Mouse (Mus musculus) c-Kit-positive CD71-positive TER-119-positive erythroid progenitor cells, embryonic 14.5 days (primary cell): ENCODE data around the gene Egfem1.
A peak's percentile ranks its signal among the peaks of the same experiment; 100 is the strongest.

Experiments
- DNase-seq: peaks from one replicate; pipeline ENCODE4 v3.0.0-alpha.2; 2013; ENCODE audit warnings: low spot score

Egfem1 gene

DNA sequence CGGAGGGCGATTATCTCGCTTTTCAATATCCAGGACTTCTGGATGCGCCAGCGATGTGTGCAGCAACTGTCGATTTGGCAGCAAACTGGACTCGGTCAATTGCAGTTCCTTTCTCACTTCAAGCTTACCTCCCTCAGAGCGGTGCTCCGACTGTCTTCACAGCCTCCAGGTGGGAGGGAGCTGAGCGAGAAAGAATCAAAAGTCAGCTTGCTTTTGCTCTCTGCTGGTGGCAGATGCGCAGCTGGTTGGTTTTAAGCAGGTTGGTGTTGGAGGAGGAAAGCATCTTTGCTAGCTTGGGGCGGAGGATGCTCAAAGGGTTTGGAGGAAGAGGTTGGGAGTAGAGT, at the start of gene Egfem1:
TSS of gene Egfem1 (plus strand) at position 72 of the 344 bp plus-strand sequence.
- no peak for DNase-seq

DNA sequence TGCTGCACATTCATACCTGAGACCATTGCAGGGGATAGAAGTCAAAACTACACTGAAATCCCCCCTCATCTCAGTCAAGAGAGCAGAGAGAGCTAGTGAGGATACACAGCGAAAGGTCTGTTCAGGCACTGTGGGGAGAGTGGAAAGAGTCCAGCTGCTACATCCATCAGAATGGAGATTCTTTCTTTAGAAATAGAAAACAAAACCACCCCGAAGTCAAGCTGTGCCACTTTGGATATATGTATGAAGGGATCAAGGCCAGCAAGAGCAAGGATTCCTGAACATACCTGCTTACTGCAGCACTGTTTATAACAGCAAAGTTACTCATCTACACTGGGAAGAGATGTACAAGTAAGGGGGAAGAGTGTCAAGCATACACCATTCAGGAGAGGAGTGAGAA, 48.7 kb upstream of the Egfem1 start:
- DNase-seq = no peak

DNA sequence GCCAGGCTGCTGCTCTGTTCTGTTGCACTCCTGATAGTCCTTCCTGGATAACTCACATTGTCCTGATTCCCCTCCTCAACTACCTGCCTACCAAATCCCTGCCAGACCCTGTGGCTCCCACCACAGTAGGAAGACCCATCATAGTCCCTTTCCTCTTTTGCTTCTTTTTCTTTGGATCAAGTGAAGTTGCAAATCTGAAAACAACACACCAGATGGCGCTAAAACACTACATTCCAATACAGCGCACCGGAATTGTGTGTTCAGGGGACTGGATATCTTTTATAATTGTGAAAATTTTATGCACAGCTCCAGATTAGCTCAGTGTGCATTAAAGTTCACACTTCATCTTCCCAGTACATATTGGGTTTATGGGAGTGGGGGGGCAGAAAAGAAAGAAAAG, 45.7 kb upstream of the Egfem1 start:
- DNase-seq = peak; percentile 3

DNA sequence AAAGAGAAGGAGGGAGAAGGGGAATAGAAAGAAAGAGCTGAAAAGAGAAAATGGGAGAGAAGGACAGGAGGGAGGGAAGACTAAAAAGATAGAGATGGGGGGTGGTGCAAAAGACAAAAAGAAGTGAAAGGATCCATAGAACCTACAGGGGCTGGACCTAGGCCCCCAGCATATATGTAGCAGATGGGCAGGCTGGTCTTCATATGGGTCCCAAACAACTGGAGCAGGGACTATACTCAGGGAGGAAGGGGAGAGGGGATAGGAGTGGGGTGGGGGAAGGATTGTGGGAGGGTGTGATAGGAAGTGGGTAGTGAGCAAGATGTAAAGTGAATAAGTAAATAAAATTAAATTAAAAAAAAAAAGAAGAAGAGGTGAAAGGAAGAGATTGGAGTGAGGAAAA, 45.2 kb upstream of the Egfem1 start:
- DNase-seq = no peak

DNA sequence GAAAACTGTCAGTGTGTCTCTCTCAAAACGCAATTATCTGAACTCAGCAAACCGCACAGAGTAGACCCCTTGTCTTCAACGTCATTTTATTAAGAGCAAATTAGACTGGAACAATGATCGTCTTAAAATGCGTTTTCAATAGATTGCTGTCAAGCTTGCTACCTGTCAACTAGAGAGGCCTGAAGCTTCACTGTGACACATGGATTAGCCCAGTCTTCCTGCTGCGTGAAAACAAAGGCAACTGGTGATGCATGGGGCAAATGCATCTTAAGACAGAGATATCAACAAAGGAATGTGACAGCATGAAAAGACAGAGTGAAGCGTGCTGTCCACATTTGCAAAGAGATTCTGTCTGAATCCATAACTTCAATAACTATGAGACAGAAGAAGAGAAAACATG, 41.8 kb upstream of the Egfem1 start:
- DNase-seq = no peak

DNA sequence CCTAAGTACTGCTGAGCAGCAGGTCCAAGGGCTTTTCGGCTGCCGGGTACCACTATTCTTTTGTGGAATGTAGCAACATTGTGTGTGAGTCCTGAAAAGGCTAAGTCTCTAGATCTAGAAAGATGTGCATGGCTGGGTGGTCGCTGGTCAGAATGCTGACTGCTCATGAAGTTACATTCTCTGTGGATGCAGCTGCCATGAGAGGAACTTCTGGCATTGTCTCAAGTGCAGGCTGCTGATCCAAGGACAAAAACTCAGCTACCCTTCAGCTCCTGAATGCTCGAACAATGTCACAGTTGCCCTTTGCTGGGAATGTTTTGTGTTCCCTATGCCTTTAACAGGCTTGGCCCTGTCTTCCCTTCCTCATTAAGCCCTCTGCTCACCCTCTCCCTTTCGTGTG, 35.5 kb upstream of the Egfem1 start:
- no peak for DNase-seq

DNA sequence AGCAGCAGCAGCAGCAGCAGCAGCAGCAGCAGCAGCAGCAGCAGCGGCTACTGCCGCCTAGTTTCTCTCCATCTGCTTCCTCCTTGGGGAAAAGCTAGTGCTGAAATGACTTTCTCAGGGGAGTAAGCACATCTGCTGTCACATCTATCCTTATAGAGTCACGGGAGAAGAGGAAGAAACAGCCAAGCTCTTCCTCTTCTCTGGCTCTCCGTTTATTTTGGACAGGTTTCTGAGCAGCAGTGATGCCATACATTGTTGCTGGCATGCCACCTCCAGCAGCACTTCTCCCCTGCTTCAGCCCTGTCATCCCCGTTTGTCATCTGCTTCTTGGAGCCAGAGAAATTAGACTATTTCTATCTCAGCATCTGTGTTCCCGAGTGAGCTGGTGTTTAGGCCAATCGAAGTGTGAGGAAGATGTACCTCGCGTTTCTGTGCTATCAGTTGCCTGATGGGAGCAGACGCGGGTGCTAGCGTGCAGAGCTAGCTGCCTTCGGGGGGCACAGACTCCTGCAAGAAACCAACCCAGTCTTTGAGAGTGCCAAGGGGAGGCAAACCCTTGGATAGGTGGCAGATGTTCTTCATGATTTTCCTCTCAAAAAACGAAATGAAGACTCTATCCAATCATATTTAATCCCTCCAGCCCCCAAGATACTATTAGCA, 34.4 kb upstream of the Egfem1 start:
- DNase-seq = no peak

DNA sequence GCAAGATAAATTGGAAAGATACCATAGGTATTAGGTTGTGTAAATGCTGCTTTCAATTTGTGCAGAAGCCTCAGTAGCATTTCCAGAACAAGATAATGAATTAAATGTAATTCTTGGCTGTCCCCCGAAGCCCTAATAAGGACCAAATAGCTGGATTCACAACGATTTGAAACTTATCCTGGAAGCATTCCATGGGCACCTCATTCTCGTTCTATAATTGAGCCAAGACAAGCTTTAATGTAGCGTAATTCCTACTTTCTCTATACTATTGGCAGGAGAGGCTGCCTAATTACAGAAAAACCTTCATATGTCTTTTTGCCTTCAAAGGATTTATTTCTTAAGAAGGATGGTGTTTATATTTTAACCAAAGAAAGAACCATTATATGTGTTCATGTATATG, 18.7 kb upstream of the Egfem1 start:
- no peak for DNase-seq

DNA sequence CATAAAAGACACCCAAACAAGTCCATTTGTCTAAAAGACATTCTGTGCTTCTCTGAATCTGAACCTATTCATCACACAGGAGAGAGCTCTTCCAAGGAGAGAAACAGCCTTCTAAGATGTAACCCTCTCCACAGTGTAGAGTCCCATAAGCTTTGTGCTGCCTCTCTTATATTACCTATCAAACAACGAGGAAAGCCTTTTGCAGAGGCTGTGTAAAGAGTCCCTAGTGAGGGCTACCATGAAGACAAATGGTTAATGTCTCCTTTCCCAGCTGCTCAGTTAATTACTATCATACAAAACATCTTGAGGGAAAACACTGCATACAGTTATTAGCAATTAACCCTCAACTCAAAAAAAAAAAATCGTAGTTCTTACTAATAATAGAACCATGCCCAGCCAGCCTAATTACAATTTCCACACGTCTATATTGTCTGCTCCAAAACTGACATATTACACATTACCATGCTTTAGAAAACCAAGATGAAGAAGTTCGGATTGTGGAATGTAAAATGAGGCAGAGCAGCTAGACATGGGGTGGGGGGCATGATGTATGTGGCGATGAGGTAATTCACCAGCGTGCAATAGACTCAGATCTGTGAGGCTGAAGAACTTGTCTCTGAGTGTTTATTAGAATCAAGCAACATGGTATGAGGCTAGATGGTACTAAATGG, 13.3 kb upstream of the Egfem1 start:
- no peak for DNase-seq

DNA sequence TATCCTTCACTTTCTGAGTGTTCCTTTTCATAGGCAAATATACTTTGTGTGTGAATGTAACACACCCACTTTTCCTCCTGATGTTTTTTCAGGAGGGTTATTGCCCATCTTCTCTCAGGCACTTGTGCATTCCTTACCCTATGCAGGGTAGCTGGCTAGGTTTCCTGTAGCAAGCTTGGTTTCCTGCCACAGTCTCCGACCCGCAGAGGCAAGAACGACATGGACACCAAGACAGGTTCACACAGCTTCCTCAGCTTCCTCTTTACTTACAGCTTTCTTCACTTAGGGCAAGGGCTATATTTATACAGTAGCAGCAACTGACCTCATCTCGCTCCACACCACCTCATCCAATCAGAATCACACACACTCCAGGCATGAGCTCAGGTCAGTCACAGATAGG, 10.5 kb upstream of the Egfem1 start:
- no peak for DNase-seq

DNA sequence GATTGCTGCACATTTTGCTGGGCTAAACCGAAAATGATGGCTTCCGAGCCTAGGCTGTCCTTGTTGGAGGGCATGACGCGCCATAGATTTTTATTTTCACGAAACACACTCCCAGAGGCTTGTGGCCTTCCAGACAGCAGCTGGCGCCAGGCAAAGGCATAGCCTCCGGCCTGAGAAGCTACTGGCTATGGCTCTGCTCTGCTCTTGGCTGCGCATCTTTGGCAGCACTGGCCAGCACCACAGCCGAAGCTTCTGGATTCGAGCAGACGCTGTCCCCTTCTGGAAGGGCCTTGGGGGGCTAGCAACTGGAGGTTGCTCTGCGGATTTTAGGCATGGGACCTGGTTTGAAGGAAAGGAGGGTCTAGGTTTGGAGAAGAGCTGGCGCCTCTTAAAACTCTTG, 306 bp upstream of the Egfem1 start:
- DNase-seq = no peak

DNA sequence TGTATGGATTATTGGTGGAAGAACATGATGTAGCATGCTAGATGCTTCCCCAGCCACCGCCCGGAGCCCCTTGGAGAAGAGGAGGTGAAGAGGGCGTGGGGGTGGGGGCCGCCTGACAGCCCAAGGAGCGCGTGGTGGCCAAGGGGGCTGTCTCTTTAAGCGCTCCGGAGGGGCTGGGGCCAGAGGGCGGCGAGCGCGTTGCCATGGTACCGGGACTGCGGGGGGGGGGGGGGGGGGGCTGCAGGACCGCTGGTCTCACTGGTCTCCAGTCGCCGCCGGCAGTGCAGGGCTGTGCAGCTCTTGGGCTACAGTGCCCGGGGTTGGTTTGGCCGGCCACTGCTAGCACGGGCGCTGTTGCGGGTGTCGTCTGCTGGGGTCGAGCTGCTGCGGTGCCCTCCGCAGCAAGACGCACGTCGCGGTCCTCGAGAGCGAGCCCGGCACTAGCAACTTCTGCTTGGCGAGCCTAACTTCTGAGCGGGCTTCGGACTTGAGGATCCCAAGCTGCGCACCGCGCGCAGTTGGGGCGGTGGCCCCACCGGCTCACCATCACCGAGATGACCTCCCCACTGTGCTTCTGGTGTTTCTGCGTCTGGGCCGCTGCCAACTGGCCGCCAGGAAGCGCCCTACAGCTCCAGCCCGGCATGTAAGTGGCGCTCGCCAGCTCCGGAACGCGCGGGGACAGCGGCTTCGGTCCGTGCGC, 623 bp downstream of the Egfem1 start:
- no peak for DNase-seq

DNA sequence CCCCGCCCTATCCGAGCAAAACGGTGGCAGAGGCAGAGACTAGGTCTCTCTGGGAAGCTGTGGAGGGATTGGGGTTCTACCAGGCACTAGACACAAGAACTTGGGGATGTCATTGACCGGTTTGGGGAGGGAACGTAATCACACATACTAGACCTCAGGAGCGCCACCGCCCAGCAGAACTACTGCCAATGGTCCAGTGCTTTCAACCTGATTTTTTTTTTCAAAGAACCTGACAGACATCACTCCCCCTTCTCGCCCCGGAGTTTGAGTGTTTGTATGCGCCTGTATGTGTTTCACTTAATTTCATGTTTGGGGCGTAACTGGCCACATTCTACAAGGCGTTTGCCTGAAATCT, 1.1 kb downstream of the Egfem1 start:
- DNase-seq = no peak

DNA sequence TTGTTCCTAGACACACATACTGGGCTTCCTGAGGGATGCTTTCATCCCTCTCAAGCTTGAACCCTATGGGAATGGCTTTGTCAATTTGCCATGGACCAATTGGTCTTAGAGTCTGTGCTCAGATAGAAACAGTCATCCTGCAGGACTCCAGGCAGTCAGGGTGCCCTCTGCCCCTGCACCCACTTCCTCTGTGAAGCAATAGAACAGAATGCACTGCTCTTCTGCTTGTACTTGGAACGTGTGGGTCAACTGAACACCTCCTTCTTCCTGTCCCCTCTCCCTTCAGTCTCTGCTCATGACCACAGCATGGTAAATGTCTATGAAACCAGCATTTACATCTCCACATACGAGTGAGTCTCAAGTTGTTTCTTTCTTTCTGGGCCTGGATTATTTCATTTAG, 16.6 kb downstream of the Egfem1 start:
- DNase-seq = no peak

DNA sequence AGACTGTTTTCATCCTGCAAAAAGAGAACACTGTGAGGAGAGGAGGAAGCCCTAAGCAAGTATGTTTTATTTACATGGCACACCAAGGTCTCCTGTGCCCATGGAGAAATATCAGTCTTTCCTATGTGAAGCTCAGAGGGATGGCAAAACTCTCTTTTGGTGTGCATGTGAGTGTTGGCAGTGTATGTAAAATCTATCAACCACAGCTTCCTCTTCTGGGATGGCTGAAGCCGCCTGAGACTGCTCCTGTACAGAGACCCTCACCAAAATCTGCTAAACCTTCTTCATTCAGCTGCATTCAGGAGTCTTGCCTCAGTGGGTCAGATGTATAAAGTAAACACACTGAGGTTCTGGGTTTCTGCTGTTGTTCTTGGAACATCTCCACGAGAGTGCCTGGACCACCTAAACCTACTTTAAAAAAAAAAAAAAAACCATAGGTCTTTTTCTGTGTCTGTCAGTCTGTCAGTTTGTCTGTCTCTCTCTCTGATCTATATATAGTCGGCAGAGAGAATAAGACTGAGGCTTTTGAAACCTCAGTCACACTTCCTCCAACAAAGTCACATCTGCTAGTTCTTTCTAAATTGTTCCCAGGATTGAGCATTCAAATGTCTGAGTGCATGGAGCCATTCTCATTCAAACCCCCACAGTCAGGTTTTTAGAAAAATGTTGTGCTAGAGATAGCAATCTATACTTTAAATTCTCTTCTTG, 24.3 kb downstream of the Egfem1 start:
- DNase-seq = no peak

DNA sequence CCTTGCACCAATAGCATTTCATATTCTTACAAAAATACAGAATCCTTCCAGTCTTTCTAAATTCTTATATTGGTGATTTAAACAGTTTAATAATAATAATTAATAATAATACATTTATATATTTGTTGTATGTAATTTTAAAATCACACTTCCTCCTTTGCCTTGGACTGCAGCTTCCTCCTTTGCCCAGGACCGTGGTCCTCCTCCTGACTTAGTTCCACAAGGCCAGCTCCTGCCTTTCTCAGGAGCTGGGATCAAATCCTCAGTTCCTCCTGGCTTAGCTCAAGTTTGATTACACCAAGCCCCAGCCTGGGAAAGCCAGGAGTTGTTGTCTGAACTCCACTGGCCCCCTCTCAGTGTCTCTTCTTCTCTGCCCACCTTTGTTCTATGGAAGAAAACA, 25.3 kb downstream of the Egfem1 start:
- DNase-seq = no peak

DNA sequence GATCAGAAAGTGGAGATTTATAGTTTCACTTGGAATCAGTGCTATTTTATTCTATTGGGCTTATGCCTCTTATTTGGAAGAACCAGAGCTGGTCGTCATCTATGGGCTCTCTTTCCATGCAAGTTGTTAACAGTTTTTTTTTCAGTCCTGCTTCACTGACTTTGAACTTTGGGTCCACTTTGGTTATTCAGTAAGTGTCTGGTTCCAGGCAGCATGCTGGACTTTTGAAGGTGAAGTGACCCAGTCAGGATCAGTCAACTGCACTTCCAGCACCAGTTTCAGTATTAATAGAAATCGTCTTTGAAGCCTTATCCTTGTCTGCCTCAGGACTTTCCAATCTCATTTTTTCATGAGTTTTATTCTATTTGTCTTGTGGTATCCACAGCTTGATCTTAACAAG, 28.5 kb downstream of the Egfem1 start:
- DNase-seq = no peak

DNA sequence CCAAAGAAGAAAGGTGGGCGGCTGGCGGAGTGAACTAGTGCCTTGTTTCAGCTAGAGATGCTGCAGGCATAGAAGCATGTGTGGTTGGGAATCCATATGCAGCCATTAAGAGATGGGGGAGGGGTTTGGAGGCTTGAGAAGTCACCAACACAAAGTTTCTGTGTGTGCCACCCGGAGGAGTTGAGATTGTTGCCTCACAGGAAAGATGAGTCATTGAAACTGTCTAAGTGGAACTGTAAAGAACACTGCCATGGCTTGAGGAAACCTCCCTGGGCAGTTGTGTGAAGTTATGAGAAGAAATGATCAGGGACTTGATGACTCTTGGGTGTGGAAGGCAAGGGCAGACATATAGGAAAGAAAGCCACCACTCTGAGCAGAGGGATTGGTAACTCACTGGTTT, 32.7 kb downstream of the Egfem1 start:
- DNase-seq = no peak

DNA sequence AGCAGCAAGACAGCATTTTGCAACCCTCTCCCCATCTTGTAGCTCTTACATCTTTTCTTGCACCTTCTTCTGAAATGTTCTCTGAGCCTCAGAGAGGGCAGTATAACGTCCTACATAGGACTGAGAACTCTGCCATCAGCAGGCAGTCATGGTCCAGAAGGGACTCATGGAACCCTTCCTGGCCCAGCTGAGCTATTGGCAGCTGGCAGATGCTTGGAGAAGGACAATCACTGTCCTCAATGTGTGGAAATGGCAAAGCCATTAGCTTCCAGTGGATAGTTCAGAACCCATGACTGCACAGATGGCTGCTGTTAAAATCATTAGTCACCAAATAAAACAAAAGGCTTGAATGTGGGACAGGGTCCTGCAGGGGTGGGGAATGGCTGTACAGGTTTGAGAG, 35.6 kb downstream of the Egfem1 start:
- DNase-seq = no peak

DNA sequence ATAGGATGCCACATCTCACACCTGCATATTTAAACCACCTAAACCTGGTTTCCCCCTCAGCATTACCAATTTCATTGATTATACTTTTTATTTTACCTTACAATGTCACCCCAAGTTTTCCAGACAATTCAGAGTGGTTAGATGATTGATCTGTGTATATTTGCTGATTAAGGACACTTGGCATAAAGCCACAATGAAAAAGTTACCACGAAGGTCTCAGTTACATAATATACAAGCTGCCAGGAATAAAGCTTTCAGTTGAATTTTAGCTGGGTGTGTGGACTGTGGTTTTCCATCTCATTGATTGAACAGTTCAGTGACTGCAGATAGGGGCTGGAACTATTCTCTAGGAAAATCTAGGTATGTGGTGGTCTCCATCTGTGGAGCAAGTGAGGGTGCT, 40.7 kb downstream of the Egfem1 start:
- no peak for DNase-seq

DNA sequence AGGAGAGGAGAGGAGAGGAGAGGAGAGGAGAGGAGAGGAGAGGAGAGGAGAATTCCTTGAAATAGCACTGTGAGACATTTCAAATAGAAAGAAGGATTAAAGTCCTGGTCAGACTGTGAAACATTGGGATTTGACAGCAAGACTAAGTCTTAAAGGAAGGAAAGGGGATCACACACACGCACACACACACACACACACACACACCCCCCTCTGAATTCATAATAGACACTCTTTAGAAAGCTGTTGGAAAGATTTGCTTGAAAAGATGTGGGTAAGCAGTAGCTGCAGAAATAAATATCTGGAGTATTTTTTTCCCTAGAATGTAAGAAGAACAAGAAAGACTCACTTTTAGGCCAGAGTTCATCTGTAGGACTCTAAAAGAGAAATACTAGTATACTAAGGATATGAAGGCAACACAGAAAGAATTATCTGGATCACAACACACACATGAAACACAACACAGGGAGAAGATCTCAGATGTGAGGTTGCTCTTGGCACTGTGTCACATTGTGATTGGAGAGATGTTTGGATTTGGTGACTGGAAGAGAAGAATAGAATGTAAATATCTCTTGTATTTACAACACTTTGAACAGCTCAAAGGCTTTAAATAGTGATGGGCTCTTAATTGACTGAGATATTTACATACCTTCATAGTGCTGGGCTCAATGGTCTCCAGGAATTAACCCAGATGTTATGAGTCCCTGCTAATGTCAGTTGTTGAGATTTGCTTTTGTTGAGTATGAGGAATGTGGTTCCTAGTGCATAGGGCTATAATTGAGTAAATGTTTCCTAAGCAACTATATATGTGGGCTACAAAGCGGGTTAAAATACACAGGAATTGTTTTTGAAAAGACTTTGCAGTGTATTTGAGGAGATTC, 50.5 kb downstream of the Egfem1 start:
- DNase-seq = no peak

DNA sequence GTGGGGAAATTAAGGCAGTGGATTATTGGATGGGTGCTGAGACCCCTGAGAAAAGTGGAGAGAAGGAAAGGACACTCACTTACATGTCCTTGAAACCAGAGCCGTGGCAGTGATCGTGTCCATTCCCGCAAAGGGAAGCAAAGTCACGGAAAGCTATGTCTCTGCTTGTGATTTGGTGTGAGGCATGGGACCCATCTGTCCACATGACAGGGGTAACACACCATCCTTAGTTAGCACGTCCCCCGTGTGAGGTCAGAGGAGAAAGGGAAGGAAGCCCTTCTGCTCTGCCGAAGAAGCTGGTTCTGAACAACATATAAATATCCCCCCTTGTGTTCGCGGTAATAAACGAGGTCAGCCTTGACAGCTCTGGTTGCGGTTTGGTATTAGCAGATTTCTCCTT, 52.7 kb downstream of the Egfem1 start:
- DNase-seq = no peak
